Comparison of ENCODE assay signal across 20 mouse cellular contexts in genomic region chr1:89519914-89520643, GRCm38 (mm10).
"Had no signal": no experiment of that assay in that cellular context is flagged by ENCODE, and none has a peak within 500 bp of the region (broad histone marks: within the 10 kb centered on the region; RNA-seq: fewer than 3 reads in every experiment).

No protein-coding gene starts in this region.

- DNase-seq: kidney, adult 8-10 months; kidney, postnatal 10 days; kidney, postnatal 4 days; left cerebral cortex, postnatal 4 days; liver, postnatal 0 days; lung, embryonic 14.5 days; right cerebral cortex, postnatal 25 days; spleen, adult 18-20 months; thymus, postnatal 36 days had no signal

- H3K27me3 ChIP-seq: kidney, embryonic 15.5 days; limb, embryonic 12.5 days; limb, embryonic 15.5 days; neural tube, embryonic 12.5 days; neural tube, embryonic 15.5 days; stomach, embryonic 15.5 days had no signal

- H3K9me3 ChIP-seq: kidney, embryonic 15.5 days; limb, embryonic 12.5 days; limb, embryonic 15.5 days; midbrain, embryonic 13.5 days; neural tube, embryonic 12.5 days; neural tube, embryonic 15.5 days; stomach, embryonic 15.5 days had no signal

- H3K4me2 ChIP-seq: kidney, embryonic 15.5 days; limb, embryonic 12.5 days; limb, embryonic 15.5 days; liver, embryonic 11.5 days; lung, embryonic 14.5 days; midbrain, embryonic 13.5 days; neural tube, embryonic 12.5 days; neural tube, embryonic 15.5 days; stomach, embryonic 15.5 days had no signal

- H3K36me3 ChIP-seq: kidney, embryonic 15.5 days; limb, embryonic 12.5 days; limb, embryonic 15.5 days; midbrain, embryonic 13.5 days; neural tube, embryonic 12.5 days; neural tube, embryonic 15.5 days; stomach, embryonic 15.5 days had no signal

- H3K27ac ChIP-seq: kidney, embryonic 15.5 days; limb, embryonic 12.5 days; limb, embryonic 15.5 days; liver, embryonic 14.5 days; macrophage; midbrain, embryonic 13.5 days; neural tube, embryonic 12.5 days; neural tube, embryonic 15.5 days; stomach, embryonic 15.5 days had no signal

- ATAC-seq: liver, postnatal 0 days; lung, postnatal 0 days; midbrain, embryonic 13.5 days had no signal

- H3K9ac ChIP-seq: kidney, embryonic 15.5 days; limb, embryonic 12.5 days; limb, embryonic 15.5 days; liver, embryonic 14.5 days; liver, postnatal 0 days; lung, embryonic 14.5 days; midbrain, embryonic 13.5 days; neural tube, embryonic 12.5 days; neural tube, embryonic 15.5 days; stomach, embryonic 15.5 days had no signal

- H3K4me3 ChIP-seq: kidney, embryonic 15.5 days; limb, embryonic 12.5 days; limb, embryonic 15.5 days; midbrain, embryonic 13.5 days; neural tube, embryonic 12.5 days; neural tube, embryonic 15.5 days; stomach, embryonic 15.5 days had no signal
